In the genomic region with DNA sequence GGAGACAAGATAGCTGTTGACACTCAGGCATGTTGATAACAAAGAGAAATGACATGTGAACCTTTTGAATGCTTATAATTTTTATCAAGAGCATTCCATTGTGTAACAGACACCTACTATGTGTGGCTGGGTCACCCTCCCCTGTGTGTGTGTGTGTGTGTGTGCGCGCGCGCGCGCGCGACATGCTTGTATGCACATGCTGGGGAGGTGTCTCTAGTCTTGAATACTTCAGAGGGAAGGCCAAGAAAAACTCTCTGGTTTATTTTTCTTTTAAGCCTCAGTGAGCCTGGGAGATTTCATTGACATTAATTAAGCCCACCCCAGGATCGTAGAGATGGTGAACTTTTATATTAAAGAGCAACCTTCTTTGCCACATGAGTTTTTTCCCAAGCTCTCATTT, we compare ENCODE assay signal across 18 mouse cellular contexts.
"Had no signal": no experiment of that assay in that cellular context is flagged by ENCODE, and none has a peak within 500 bp of the region (broad histone marks: within the 10 kb centered on the region; RNA-seq: fewer than 3 reads in every experiment).

No protein-coding gene starts in this region.

- H3K9me3 ChIP-seq: midbrain, embryonic 10.5 days; midbrain, embryonic 12.5 days; neural tube, embryonic 13.5 days; neural tube, embryonic 15.5 days had no signal

- H3K36me3 ChIP-seq: midbrain, embryonic 10.5 days; midbrain, embryonic 12.5 days; neural tube, embryonic 13.5 days; neural tube, embryonic 15.5 days had no signal

- H3K27me3 ChIP-seq: midbrain, embryonic 12.5 days; neural tube, embryonic 13.5 days; neural tube, embryonic 15.5 days had no signal

- H3K9ac ChIP-seq: lung, embryonic 14.5 days; midbrain, embryonic 12.5 days; neural tube, embryonic 13.5 days; neural tube, embryonic 15.5 days had no signal

- H3K4me2 ChIP-seq: lung, embryonic 14.5 days; midbrain, embryonic 12.5 days; neural tube, embryonic 13.5 days; neural tube, embryonic 15.5 days had no signal

- H3K27ac ChIP-seq: midbrain, embryonic 10.5 days; midbrain, embryonic 12.5 days; neural tube, embryonic 13.5 days; neural tube, embryonic 15.5 days had no signal

- ATAC-seq: midbrain, embryonic 16.5 days had no signal

- DNase-seq: lung, adult 18-20 months; lung, embryonic 14.5 days; lung, postnatal 10 days; lung, postnatal 4 days; midbrain, embryonic 14.5 days; right cerebral cortex, adult 18-20 months; right cerebral cortex, postnatal 25 days; right cerebral cortex, postnatal 4 days; spleen, adult 18-20 months; thymus, adult 18-20 months; thymus, postnatal 14 days; thymus, postnatal 36 days had no signal

- H3K4me3 ChIP-seq: midbrain, embryonic 10.5 days; midbrain, embryonic 12.5 days; myocyte; neural tube, embryonic 13.5 days; neural tube, embryonic 15.5 days had no signal

- H3K4me1 ChIP-seq: midbrain, embryonic 10.5 days had no signal
